Mouse (Mus musculus) erythroblast, adult 5-6 weeks (primary cell): ENCODE measurements around the gene Plxdc1. TPM values are rescaled to one million over a fixed set of nuclear protein-coding genes. Genes with fewer than 3 reads are reported as not detected.
A peak's percentile ranks its signal among the peaks of the same experiment; 100 is the strongest.

ENCODE experiments used
- ATAC-seq: replicated peaks from 2 replicates; pipeline ENCODE4 v1.8.0; 2016; ENCODE audit warnings: moderate number of reproducible peaks, mild to moderate bottlenecking, moderate TSS enrichment, inconsistent platforms; ENCODE audit not compliant: poor library complexity, low FRiP score, severe bottlenecking
- total RNA-seq, 2 experiments: library from RNA; stranded (forward) in 1 of 2; stranded (reverse) in 1 of 2; fragments of 150-400 nt in 1 of 2; fragments of 200-764, 138-1000 nt in 1 of 2; gene quantifications; 2 replicates each; pipeline versions ENCODE4 v1.2.3 to v1.2.4; 2015 to 2017; ENCODE audit warnings: low replicate concordance in 2 of 2

The Plxdc1 gene
- total RNA-seq (2015; ENCODE audit: low replicate concordance) = 2.1 TPM in 1 of 2 replicates, not detected in the other
- 1.0 and 1.8 TPM in 2 replicates for total RNA-seq (2017; ENCODE audit: low replicate concordance)

DNA sequence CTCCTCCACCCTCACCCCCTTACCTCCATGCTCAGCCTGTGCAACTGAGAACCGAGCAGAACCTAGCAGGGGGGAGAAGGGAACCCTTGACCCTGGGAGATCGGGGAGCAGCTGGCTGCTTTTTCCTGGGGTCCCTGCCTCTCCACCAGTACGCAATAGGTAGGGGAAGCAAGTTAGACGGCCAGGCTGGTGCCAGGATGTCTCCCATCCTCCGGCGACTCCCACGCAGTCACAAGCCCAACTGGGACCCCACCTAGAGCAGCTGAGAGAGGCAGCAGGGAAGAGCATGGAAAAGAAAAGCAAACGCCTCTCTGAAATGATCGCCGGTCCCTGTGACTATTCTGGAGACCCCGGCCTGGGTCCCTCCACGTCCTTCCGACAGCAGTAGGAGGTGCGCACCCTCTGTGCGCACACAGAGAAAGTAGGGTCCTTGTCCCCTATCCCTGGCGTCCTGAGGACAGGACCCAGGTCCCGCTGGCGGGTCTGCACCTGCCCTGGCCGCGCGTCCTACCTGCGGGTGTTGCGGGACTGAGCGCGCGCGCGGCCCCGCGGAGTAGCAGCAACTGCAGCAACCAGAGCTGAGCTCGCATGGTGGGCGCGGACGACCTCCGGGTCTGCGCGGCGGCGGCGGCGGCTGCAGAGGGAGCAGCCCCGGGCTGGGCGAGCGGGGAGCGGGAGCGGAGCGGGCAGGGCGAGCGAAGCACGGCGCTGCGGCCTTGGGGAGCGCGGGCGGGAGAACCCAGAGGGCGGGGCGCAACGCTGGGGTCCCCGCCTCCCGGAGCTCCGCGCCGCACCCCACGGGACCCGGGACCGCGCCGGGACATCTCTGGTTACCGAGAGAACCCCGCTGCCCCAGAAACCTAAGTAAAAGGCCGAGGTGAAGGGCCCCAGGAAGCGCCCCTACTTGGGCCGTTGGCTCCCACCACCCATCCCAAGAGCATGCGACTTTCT is at the start of gene Plxdc1:
Plxdc1 (minus strand) TSS at position 718 of the 951 bp plus-strand sequence.
- no peak for ATAC-seq

GRCm38 (mm10) chr11:98035977-98036377 is 49.7 kb upstream of the Plxdc1 start:
- no peak for ATAC-seq

DNA sequence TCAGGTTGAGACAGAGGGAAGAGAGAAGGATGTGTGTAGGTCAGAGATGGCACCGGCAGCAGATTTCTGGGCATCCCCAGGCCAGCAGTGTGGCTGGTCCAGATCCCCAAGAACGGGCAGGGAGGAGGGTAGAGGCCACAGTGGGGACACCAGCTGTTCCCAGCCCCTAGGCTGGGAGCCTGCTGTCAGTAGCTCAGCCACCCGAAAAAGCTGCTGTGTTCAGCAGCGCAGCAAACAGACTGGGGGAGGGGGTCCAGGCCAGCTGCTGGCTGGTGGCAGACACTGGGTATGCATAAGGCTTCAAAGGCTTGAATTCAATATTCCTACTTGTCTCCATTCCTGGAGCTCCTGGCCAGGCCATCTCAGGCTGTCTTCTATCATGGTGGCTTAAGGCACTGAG is 48.6 kb upstream of the Plxdc1 start:
- no peak for ATAC-seq

DNA sequence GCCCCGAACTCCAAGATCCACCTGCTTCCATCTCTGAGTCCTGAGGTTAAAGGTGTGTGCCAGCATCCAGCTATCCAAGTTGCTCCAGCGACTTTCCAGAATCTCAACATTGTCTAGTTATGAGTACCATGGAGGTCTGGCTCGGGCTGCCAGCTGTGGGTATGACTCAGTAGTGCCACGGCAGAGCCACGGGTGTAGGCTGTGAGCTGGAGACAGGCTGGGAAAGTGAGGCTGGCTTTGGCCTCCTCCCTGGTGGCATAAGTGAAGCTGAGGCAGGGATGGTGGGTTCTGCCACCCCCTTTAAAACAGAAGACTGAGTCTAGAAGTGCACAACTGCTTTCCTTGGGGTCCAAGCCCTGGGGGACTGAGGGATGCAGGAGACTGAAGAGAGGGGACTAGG is 47.8 kb upstream of the Plxdc1 start:
- no peak for ATAC-seq

DNA sequence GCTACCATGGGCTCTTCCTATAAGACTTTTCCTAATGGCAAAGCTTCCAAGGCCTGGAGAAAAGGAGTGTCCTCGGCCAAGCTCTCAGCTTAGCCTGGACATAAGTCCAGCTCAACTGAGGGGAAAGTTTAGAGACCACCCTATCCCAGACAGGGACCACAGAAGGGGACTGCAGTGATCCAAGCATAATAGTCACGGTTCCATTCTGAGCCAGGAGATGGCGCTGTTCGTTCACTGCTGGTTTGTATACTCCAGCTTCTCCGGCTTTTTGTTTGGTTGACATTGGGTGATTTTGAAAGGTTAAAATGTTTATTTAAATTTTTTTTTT is 45.2 kb upstream of the Plxdc1 start:
- ATAC-seq = no peak

GRCm38 (mm10) chr11:98030701-98031442 is 44.6 kb upstream of the Plxdc1 start:
- ATAC-seq = no peak

- no peak for ATAC-seq
These were observed 41.5 kb upstream of the Plxdc1 start for GRCm38 (mm10) chr11:98027785-98028184.

DNA sequence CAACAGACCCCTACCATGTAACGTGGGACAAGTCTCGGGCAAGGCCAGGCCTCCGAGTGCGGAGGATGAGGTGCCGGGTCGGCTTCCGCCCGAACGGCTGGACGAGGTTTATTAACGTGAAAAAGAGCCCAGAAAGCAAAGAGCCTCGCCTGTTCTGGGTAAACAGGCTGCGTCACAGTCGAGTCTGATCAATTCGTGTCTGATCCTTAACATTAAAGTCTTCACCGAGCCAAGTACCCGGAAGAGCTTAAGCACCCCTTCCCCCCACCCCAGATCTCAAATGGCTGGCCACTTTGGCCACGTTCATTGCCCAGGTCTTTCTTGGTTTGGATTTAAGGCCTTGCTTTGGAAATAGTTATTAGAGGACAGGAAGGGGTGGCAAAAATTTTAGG is 41.0 kb upstream of the Plxdc1 start:
- peak; percentile 1; the same call in 1 of the 2 replicates for ATAC-seq

GRCm38 (mm10) chr11:98026570-98027296 is 40.5 kb upstream of the Plxdc1 start, which contains the start of gene Rpl19:
Rpl19 (plus strand) TSS chr11:98026710.
- peak; percentile 90 for ATAC-seq

DNA sequence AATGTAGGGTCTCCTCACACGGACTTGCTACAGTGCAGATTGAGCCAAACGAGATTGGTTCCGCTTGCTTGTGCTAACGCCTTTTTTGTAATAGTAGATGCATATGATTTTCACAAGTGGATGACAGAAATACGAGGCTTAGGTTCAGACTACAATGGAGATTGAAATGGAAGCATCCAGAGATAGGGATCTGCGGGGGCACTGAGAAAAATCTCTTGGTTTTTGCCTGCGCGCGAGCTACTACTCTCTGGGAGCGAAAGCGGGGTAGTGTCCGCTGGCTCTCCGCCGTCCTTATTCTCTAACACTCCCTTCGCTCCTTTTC is 40.0 kb upstream of the Plxdc1 start:
- no peak for ATAC-seq

DNA sequence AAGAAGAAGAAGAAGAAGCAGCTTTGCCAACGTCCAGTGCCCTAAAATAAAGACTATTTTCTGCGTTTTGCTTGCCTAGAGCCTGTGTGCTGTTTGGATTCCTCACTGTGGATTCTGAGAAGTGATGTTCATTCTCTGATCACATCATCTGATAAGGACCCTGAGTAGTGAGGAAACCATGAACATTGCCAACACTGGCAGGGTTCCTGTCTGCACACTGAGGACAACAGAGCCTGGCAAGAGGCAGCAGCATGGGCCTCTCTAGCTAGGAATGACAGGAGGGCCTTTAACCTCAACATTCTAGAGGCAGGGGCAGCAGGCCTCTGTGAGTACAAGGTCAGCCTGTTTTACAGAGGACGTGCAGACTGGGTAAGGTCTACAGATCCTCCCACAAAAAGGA is 38.3 kb upstream of the Plxdc1 start:
- no peak for ATAC-seq

DNA sequence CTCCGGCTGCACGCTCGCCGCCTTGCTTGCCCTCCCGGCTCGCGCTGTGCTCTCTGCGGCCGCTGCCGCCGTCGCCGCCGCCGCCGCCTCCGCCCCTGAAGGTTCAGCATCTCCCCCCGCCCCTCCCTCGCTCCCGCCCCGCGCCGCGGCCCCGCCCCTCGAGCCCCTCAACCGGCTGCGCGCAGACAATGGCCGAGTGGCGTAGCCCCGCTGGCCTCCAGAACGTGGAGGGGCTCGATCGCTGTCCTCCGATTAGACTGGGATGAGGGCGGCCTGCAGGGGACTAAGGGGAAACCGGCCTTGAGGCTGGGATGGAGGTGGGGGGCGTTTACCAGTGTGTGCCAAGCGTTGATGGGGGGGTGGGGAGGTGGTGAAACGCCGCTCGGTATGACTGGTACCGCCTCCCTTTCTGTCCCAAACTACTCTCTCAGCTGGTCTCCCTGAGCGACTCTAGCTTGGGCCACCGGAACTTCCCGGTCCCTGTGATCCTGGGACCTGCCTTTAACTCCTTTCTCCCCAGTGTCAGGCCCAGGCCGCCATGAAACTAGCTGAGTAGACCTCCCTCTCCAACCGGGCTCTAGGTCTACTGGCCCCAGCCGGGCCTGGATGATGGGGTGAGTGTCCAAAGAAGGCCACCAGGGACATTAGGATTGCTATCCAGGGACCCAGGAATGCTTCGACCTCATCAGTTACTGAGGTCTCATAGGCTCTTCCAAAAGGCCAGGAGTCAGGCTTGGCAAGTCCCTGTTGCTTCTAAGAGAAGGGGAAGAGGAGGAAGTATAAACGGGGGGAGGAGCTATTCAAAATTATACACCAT is 36.5 kb upstream of the Plxdc1 start, which contains the start of gene Cacnb1:
Cacnb1 (minus strand) TSS at position 480 of the 817 bp plus-strand sequence.
- ATAC-seq = no peak

DNA sequence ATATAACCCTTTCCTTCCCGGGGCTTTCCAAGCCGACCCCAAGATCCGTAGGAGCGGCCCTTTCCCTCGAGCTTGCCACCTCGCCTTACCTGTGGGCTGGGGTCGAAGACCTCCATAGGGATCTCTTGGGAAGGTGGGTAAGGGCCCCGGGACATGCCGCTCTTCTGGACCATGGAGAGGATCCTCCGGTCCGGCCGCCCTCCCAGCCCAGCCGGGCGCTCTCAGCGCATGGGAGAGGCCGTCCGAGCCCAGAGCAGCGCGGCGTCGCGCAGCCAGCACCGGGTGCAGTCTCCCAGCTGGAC is 36.0 kb upstream of the Plxdc1 start:
- no peak for ATAC-seq

DNA sequence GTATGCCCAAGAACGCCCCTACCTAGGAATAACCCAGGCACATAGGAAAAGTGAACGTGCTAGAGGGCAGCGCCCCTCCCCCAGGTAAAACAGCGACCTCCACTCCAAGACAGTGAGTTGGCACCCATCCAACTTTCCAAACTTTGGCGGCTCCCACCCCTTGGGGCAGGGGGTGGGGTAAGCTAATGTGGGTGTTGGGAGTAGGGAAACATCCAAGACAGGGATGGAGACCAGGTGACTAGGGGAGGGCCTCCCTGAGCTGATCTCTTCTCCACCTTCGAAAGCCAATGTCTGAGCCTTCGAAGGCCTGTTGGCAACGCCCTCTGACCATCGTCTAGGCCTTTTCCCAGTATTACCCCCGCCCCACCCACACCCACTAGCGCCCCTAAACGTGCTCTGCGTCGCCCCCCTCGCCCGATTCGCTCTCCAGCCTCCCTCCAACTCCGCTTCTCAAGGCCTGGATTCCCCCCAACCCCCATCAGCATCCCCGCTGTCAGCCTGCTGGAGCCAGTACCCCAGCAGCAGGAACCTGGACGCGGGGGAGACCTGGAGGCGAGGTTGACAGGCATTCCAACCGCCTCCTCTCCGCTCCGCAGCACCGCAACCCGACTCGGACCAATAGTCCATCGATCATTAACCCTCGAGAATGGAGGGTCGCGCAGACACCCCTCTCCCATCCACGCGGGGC is 35.5 kb upstream of the Plxdc1 start:
- no peak for ATAC-seq

DNA sequence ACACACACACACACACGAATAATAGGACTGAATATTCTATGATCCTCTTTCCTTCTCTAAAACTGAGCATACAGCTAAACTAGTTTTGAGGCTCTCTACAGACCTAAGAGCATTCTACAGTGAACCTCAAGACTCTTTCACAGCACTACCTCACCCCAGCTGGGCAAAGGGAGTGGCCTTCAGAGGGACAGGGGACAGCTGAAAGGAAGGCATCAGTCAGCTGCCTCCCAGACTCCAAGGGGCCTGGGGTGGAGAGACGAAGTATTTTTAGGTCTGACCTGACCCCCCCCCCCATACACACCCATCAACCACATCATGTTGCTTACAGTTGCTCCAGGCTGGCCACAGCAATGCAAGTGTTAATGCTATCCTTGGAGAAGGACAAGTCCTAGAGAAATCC is 34.9 kb upstream of the Plxdc1 start:
- no peak for ATAC-seq

DNA sequence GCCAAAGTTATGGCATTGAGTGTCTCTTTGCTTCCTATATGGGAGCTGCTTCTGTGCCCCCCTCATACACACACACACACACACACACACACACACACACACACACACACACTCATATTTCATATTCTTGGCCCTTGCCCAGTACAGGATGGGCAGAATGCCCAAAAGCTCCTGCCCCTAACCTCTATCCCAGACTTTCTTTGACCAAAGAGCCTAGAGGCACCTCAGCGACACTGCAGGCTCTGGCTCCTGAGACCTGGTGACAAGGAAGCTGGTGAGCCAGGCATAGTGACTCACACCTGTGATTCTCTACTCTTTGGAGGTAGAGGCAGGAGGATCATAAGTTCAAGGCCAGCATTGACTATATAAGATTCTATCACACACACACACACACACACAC is 34.5 kb upstream of the Plxdc1 start:
- ATAC-seq = no peak

GRCm38 (mm10) chr11:98019883-98020610 is 33.8 kb upstream of the Plxdc1 start:
- no peak for ATAC-seq

DNA sequence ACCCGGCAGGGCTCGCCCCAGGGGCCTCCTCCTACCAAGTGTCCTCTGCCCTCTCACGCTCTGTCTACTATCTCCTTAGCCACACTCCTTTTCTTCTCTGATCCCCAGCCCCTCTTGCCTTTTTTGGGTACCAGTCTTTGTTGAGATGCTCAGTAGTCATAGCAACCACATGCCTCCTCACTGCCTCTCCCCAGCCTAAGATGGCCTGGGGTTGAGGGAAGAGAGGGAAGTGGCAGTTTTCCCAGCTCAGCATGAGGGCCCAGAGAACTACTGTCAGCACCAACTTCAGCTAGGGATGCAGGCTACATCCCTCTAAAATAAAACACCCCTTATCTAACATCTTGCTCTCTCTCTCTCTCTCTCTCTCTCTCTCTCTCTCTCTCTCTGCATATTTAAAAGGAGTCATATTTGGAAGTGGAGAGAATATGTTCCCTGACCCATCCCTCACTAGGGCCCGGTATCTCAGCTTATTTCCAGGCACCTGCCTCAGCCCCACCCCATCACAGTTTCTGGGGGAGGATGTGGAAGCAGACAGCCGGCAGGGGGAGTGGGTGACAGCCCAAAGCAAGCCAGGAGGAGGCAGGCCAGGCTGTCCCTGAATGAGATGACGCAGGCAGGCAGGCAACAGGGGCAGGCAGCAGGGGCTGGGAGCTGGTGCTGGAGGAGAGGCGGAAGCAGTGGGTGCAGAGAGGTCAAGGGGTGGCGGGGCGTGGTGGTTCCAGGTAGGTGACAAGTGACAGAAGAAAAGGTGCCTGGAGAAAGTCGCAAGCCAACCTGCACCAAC is 32.8 kb upstream of the Plxdc1 start:
- no peak for ATAC-seq
